Mouse (Mus musculus) MEL (cell line): ENCODE measurements around the gene Neo1. TPM values are rescaled to one million over a fixed set of nuclear protein-coding genes. Genes with fewer than 3 reads are reported as not detected.
A peak's percentile ranks its signal among the peaks of the same experiment; 100 is the strongest.

Experiments
- DNase-seq: peaks from one replicate; pipeline ENCODE4 v3.0.0; 2011; ENCODE audit warnings: low read depth, low spot score
- H3K27ac ChIP-seq: 2 replicates; pipeline ENCODE4 v1.5.1; 2012; ENCODE audit warnings: low read depth, mild to moderate bottlenecking, control low read depth, low read length, moderate library complexity; ENCODE audit not compliant: control insufficient read depth
- H3K27me3 ChIP-seq, 2 experiments: fragments of 150-350 bp in 1 of 2; sonication (generic) in 1 of 2; 2 replicates each; pipeline ENCODE4 v1.6.1; 2012; ENCODE audit warnings: low read length in 2 of 2, mild to moderate bottlenecking in 2 of 2, improper control_type of control experiment in 1 of 2, moderate library complexity in 1 of 2; ENCODE audit not compliant: insufficient read depth in 2 of 2, control insufficient read depth in 1 of 2
- H3K36me3 ChIP-seq, 2 experiments: 2 replicates each; pipeline ENCODE4 v1.6.1; 2012 to 2014; ENCODE audit warnings: low read length in 2 of 2, improper control_type of control experiment in 1 of 2, inconsistent platforms in 1 of 2, mild to moderate bottlenecking in 1 of 2; ENCODE audit not compliant: insufficient read depth in 2 of 2, control insufficient read depth in 1 of 2
- H3K4me1 ChIP-seq, 2 experiments: fragments of 150-350 bp in 1 of 2; sonication (generic) in 1 of 2; 2 replicates each; pipeline ENCODE4 v1.6.1; 2012; ENCODE audit warnings: low read length in 2 of 2, improper control_type of control experiment in 1 of 2, mild to moderate bottlenecking in 1 of 2; ENCODE audit not compliant: insufficient read depth in 2 of 2, control insufficient read depth in 1 of 2
- H3K4me3 ChIP-seq, 2 experiments: fragments of 150-350 bp in 1 of 2; sonication (generic) in 1 of 2; 2 replicates each; pipeline ENCODE4 v1.5.1; 2012; ENCODE audit warnings: low read depth in 2 of 2, low read length in 2 of 2, mild to moderate bottlenecking in 2 of 2, moderate library complexity in 2 of 2, control low read depth in 1 of 2, improper control_type of control experiment in 1 of 2; ENCODE audit not compliant: control insufficient read depth in 1 of 2, insufficient read depth in 1 of 2
- H3K79me2 ChIP-seq: 2 replicates; pipeline ENCODE4 v1.6.1; 2012; ENCODE audit warnings: mild to moderate bottlenecking, low read length, moderate library complexity; ENCODE audit not compliant: control insufficient read depth, poor library complexity, insufficient read depth
- H3K9ac ChIP-seq: 2 replicates; pipeline ENCODE4 v1.6.1; 2012; ENCODE audit warnings: low read depth, mild to moderate bottlenecking, control low read depth, low read length, moderate library complexity; ENCODE audit not compliant: control insufficient read depth, poor library complexity, severe bottlenecking
- H3K9me3 ChIP-seq: fragments of 150-350 bp; sonication (generic); replicated peaks from 2 replicates; pipeline ENCODE4 v1.6.1; 2012; ENCODE audit warnings: mild to moderate bottlenecking, low read length, improper control_type of control experiment, moderate library complexity; ENCODE audit not compliant: insufficient read depth
- CTCF ChIP-seq, 3 experiments: IDR thresholded peaks in 2 of 3; conservative IDR thresholded peaks in 1 of 3; 2 replicates each; pipeline ENCODE4 v1.5.1; 2011 to 2012; ENCODE audit warnings: low read length in 3 of 3, low read depth in 2 of 3, mild to moderate bottlenecking in 2 of 3, improper control_type of control experiment in 1 of 3, inconsistent platforms in 1 of 3, mixed read lengths in 1 of 3, moderate library complexity in 1 of 3; ENCODE audit not compliant: control insufficient read depth in 1 of 3, insufficient read depth in 1 of 3, poor library complexity in 1 of 3, severe bottlenecking in 1 of 3
- ELF1 ChIP-seq: IDR thresholded peaks from 2 replicates; pipeline ENCODE4 v1.6.1; 2014; ENCODE audit warnings: low read depth, mild to moderate bottlenecking, inconsistent platforms, low read length, improper control_type of control experiment, moderate library complexity
- EP300 ChIP-seq, 2 experiments: IDR thresholded peaks; 2 replicates each; pipeline ENCODE4 v1.6.1; 2011; ENCODE audit warnings: improper control_type of control experiment in 2 of 2, low read length in 2 of 2, low read depth in 1 of 2, mild to moderate bottlenecking in 1 of 2
- GABPA ChIP-seq: IDR thresholded peaks from 2 replicates; pipeline ENCODE4 v1.6.1; 2012; ENCODE audit warnings: low read depth, mild to moderate bottlenecking, inconsistent platforms, low read length, improper control_type of control experiment, moderate library complexity
- GATA1 ChIP-seq: IDR thresholded peaks from 2 replicates; pipeline ENCODE4 v1.6.1; 2011; ENCODE audit warnings: low read depth, low read length, improper control_type of control experiment
- HCFC1 ChIP-seq: IDR thresholded peaks from 2 replicates; pipeline ENCODE4 v1.6.1; 2012; ENCODE audit warnings: low read depth, mild to moderate bottlenecking, inconsistent platforms, low read length, improper control_type of control experiment, moderate library complexity
- JUND ChIP-seq: IDR thresholded peaks from 2 replicates; pipeline ENCODE4 v1.6.1; 2011; ENCODE audit warnings: low read depth, mild to moderate bottlenecking, improper control_type of control experiment, low read length
- MAFK ChIP-seq: IDR thresholded peaks from 2 replicates; pipeline ENCODE4 v1.6.1; 2011; ENCODE audit warnings: low read depth, mild to moderate bottlenecking, low read length, improper control_type of control experiment, borderline replicate concordance
- MYB ChIP-seq: IDR thresholded peaks from 2 replicates; pipeline ENCODE4 v1.6.1; 2011; ENCODE audit warnings: mild to moderate bottlenecking, low read depth, low read length, improper control_type of control experiment
- NELFE ChIP-seq: IDR thresholded peaks from 2 replicates; pipeline ENCODE4 v1.6.1; 2011; ENCODE audit warnings: low read depth, low read length, improper control_type of control experiment
- NRF1 ChIP-seq: IDR thresholded peaks from 2 replicates; pipeline ENCODE4 v1.6.1; 2014; ENCODE audit warnings: low read depth, mild to moderate bottlenecking, inconsistent platforms, low read length, improper control_type of control experiment, moderate library complexity; ENCODE audit not compliant: poor library complexity, insufficient read depth, severe bottlenecking
- POLR2AphosphoS5 ChIP-seq: IDR thresholded peaks from 2 replicates; pipeline ENCODE4 v1.6.1; 2012; ENCODE audit warnings: low read depth, borderline replicate concordance, mild to moderate bottlenecking, inconsistent platforms, low read length, moderate library complexity, mixed read lengths
- RAD21 ChIP-seq: IDR thresholded peaks from 2 replicates; pipeline ENCODE4 v1.6.1; 2011; ENCODE audit warnings: mild to moderate bottlenecking, low read depth, low read length, improper control_type of control experiment
- SMC3 ChIP-seq: IDR thresholded peaks from 2 replicates; pipeline ENCODE4 v1.6.1; 2011; ENCODE audit warnings: low read depth, low read length, improper control_type of control experiment
- TAL1 ChIP-seq: IDR thresholded peaks from 2 replicates; pipeline ENCODE4 v1.6.1; 2012; ENCODE audit warnings: mild to moderate bottlenecking, inconsistent platforms, low read length, moderate library complexity, mixed read lengths
- TBP ChIP-seq: IDR thresholded peaks from 2 replicates; pipeline ENCODE4 v1.8.0; 2011; ENCODE audit warnings: low read depth, low read length, improper control_type of control experiment
- TCF12 ChIP-seq: IDR thresholded peaks from 2 replicates; pipeline ENCODE4 v1.6.1; 2014; ENCODE audit warnings: low read depth, mild to moderate bottlenecking, inconsistent platforms, low read length, improper control_type of control experiment, moderate library complexity
- UBTF ChIP-seq: IDR thresholded peaks from 2 replicates; pipeline ENCODE4 v1.6.1; 2012; ENCODE audit warnings: low read depth, mild to moderate bottlenecking, inconsistent platforms, low read length, improper control_type of control experiment, moderate library complexity, borderline replicate concordance; ENCODE audit not compliant: insufficient read depth
- ZC3H11A ChIP-seq: IDR thresholded peaks from 2 replicates; pipeline ENCODE4 v1.6.1; 2012; ENCODE audit warnings: low read depth, mild to moderate bottlenecking, inconsistent platforms, low read length, improper control_type of control experiment
- ZKSCAN1 ChIP-seq: IDR thresholded peaks from 2 replicates; pipeline ENCODE4 v1.6.1; 2012; ENCODE audit warnings: low read depth, mild to moderate bottlenecking, inconsistent platforms, low read length, improper control_type of control experiment, moderate library complexity
- polyA plus RNA-seq, 2 experiments: library from polyadenylated mRNA; stranded (reverse) in 1 of 2; unstranded in 1 of 2; fragments of >175 nt in 1 of 2; fragments of >200 nt in 1 of 2; gene quantifications; 2 replicates each; pipeline versions ENCODE4 v1.2.1 to v1.2.4; 2012; ENCODE audit warnings: low replicate concordance in 2 of 2, low read depth in 1 of 2; ENCODE audit not compliant: insufficient read length in 2 of 2, insufficient read depth in 1 of 2, missing spikeins in 1 of 2
- total RNA-seq: library from RNA; depleted of rRNA; stranded (reverse); fragments of 300-350 nt; gene quantifications from 2 replicates; pipeline ENCODE4 v1.2.3, GENCODE M21; 2012

Gene Neo1
- total and polyA plus RNA-seq, 3 experiments, result 0.04 to 0.08 TPM; not detected in 1

- Histone ChIP-seq H3K27me3 (peaks cover 2 to 24% of the 10 kb centered on the region in 2 experiments; a peak in 3 of 4 replicates), H3K9ac (no peak overlapping the region), H3K36me3 (no peaks in the 10 kb centered on the region), H3K9me3 (no peaks in the 10 kb centered on the region), H3K27ac (no peak overlapping the region), H3K4me1 (no peaks in the 10 kb centered on the region), H3K4me3 (no peak overlapping the region), H3K79me2 (no peaks in the 10 kb centered on the region)
- no peak for DNase-seq
- TF ChIP-seq UBTF (no peak), HCFC1 (no peak)
These were observed 11.9 kb downstream of the Neo1 start for GRCm38 (mm10) chr9:59024245-59024844.

- no peak overlapping the region for H3K4me3 ChIP-seq
- H3K36me3 ChIP-seq, result peaks cover 0 to 2% of the 10 kb centered on the region in 2 experiments; a peak in 1 of 4 replicates
- no peaks in the 10 kb centered on the region for H3K79me2 ChIP-seq
- TF ChIP-seq CTCF (IDR thresholded peaks at IDR 0.05 in 2 of 3, conservative IDR thresholded peaks at IDR 0.05 in 1 of 3; ENCODE audit: control insufficient read depth in 1 of 3, insufficient read depth in 1 of 3, low read depth in 2 of 3, low read length in 3 of 3, poor library complexity in 1 of 3, severe bottlenecking in 1 of 3), result no peak
- TF ChIP-seq TAL1, result no peak
- no peak for TF ChIP-seq TBP
- TF ChIP-seq MAFK, result no peak
- TF ChIP-seq ELF1, result no peak
- no peak for TF ChIP-seq TCF12
- TF ChIP-seq NELFE, result no peak
- TF ChIP-seq MYB, result no peak
- no peak for TF ChIP-seq GATA1
- no peak for TF ChIP-seq ZKSCAN1
- TF ChIP-seq GABPA, result no peak
- no peak for TF ChIP-seq JUND
- no peak overlapping the region for H3K9ac ChIP-seq
- H3K9me3 ChIP-seq, result no peaks in the 10 kb centered on the region
- peaks cover 0 to 24% of the 10 kb centered on the region in 2 experiments; a peak in 3 of 4 replicates for H3K27me3 ChIP-seq
- no peaks in the 10 kb centered on the region for H3K4me1 ChIP-seq
- no peak overlapping the region for H3K27ac ChIP-seq
- peak; percentile 19 for DNase-seq
These were observed 20.1 kb downstream of the Neo1 start for GRCm38 (mm10) chr9:59016060-59016719.

- peak; percentile 51 for DNase-seq
- TF ChIP-seq POLR2AphosphoS5, result no peak
- peak; percentile 27 to 67 (median 39); a peak in 4 of 6 replicates for TF ChIP-seq CTCF (IDR thresholded peaks at IDR 0.05 in 2 of 3, conservative IDR thresholded peaks at IDR 0.05 in 1 of 3; ENCODE audit: control insufficient read depth in 1 of 3, insufficient read depth in 1 of 3, low read depth in 2 of 3, low read length in 3 of 3, poor library complexity in 1 of 3, severe bottlenecking in 1 of 3)
- no peak for TF ChIP-seq NRF1
- TF ChIP-seq UBTF, result no peak
- peak; percentile 82 for TF ChIP-seq GATA1
- TF ChIP-seq SMC3, result peak; percentile 73
- TF ChIP-seq NELFE, result no peak
- TF ChIP-seq EP300 (IDR thresholded peaks at IDR 0.05; ENCODE audit: low read depth in 1 of 2, low read length in 2 of 2), result no peak
- peak; percentile 64 for TF ChIP-seq RAD21
- TF ChIP-seq ZKSCAN1, result no peak
- TF ChIP-seq TBP, result no peak
- no peak for TF ChIP-seq TAL1
- TF ChIP-seq TCF12, result no peak
- TF ChIP-seq ZC3H11A, result peak; percentile 52
- H3K27me3 ChIP-seq, result peaks cover 5 to 23% of the 10 kb centered on the region in 2 experiments
- H3K9ac ChIP-seq, result no peak overlapping the region
- peaks cover 0 to 2% of the 10 kb centered on the region in 2 experiments; a peak in 1 of 4 replicates for H3K36me3 ChIP-seq
- no peaks in the 10 kb centered on the region for H3K79me2 ChIP-seq
- no peak overlapping the region for H3K4me3 ChIP-seq
- H3K27ac ChIP-seq, result no peak overlapping the region
- H3K4me1 ChIP-seq, result no peaks in the 10 kb centered on the region
- no peaks in the 10 kb centered on the region for H3K9me3 ChIP-seq
These were observed 22.9 kb downstream of the Neo1 start for GRCm38 (mm10) chr9:59013365-59013764.
